Mouse (Mus musculus) heart, postnatal 0 days (tissue): Measurements from ENCODE around the gene 4930523C07Rik. TPM values are rescaled to one million over a fixed set of nuclear protein-coding genes. Genes with fewer than 3 reads are reported as not detected.
A peak's percentile ranks its signal among the peaks of the same experiment; 100 is the strongest.

Experiments used
- ATAC-seq: fragments of 200-750 bp; cut with Nextera tagmentation; 2 replicates; pipeline ENCODE4 v1.8.0; 2017; ENCODE audit warnings: low read depth, moderate number of reproducible peaks, moderate library complexity; ENCODE audit not compliant: insufficient read depth
- DNase-seq: peaks from one replicate; pipeline ENCODE4 v3.0.0-alpha.2; 2016; ENCODE audit warnings: low spot score
- H3K27ac ChIP-seq: fragments of 300-500 bp; sonication (generic); 2 replicates; pipeline ENCODE4 v1.5.1; 2014; ENCODE audit warnings: low read depth, mild to moderate bottlenecking
- H3K27me3 ChIP-seq: fragments of 300-500 bp; sonication (generic); 2 replicates; pipeline ENCODE4 v1.6.1; 2014; ENCODE audit warnings: low read length, mixed read lengths; ENCODE audit not compliant: control insufficient read depth, insufficient read depth
- H3K36me3 ChIP-seq: fragments of 300-500 bp; sonication (generic); replicated peaks from 2 replicates; pipeline ENCODE4 v1.6.1; 2014; ENCODE audit warnings: low read length, mixed read lengths; ENCODE audit not compliant: control insufficient read depth, insufficient read depth
- H3K4me1 ChIP-seq: fragments of 300-500 bp; sonication (generic); 2 replicates; pipeline ENCODE4 v1.6.1; 2014; ENCODE audit warnings: antibody characterized with exemption; ENCODE audit not compliant: control insufficient read depth, insufficient read depth
- H3K4me2 ChIP-seq: fragments of 300-500 bp; sonication (generic); 2 replicates; pipeline ENCODE4 v1.6.1; 2014; ENCODE audit warnings: low read depth, mild to moderate bottlenecking, low read length, moderate library complexity
- H3K4me3 ChIP-seq: fragments of 300-500 bp; sonication (generic); 2 replicates; pipeline ENCODE4 v1.5.1; 2014; ENCODE audit warnings: low read depth, low read length
- H3K9ac ChIP-seq: fragments of 300-500 bp; sonication (generic); replicated peaks from 2 replicates; pipeline ENCODE4 v1.6.1; 2014; ENCODE audit warnings: low read depth, low read length, mixed read lengths
- H3K9me3 ChIP-seq: fragments of 300-500 bp; sonication (generic); replicated peaks from 2 replicates; pipeline ENCODE4 v1.6.1; 2016; ENCODE audit warnings: low read length; ENCODE audit not compliant: control insufficient read depth
- CTCF ChIP-seq: IDR thresholded peaks from 2 replicates; pipeline ENCODE4 v1.5.1; 2016; ENCODE audit warnings: antibody characterized with exemption, control low read depth, low read depth
- EP300 ChIP-seq: IDR thresholded peaks from 2 replicates; pipeline ENCODE4 v1.6.1; 2016; ENCODE audit warnings: antibody characterized with exemption, low read depth
- WGBS: fragments of 180-500 bp; shearing (Covaris S2); extraction: QIAGEN DNeasy Blood & Tissue Kit; methylation state at CpG from one replicate; pipeline ENCODE4 v1.1.7; 2014; 5-methylcytosine and 5-hydroxymethylcytosine counted together
- polyA plus RNA-seq: library from polyadenylated mRNA; unstranded; fragments of >200 nt; fragmentation: Nextera tagmentation; extraction: Ambion mirVana; gene quantifications from 2 replicates; pipeline ENCODE4 v1.2.1, GENCODE M21; 2015
- total RNA-seq: library from RNA; depleted of rRNA; stranded (reverse); fragments of >200 nt; gene quantifications from 2 replicates; pipeline ENCODE4 v1.2.3, GENCODE M21; 2014; ENCODE audit warnings: low replicate concordance

The 4930523C07Rik gene
- total and polyA plus RNA-seq, 2 experiments from 2014 or later = 17.8 to 18.6 TPM

- DNase-seq (no peak), ATAC-seq (no peak)
- WGBS = 86% methylated on average over 7 of the region's 7 CpGs
These were observed 2.9 kb upstream of the 4930523C07Rik start for GRCm38 (mm10) chr1:160041264-160041775.

GRCm38 (mm10) chr1:160042351-160042750 lies 1.8 kb upstream of the 4930523C07Rik start:
- no peaks in the 10 kb centered on the region for H3K9me3 ChIP-seq
- no peak for TF ChIP-seq EP300
- no peak for TF ChIP-seq CTCF
- WGBS = 80% methylated on average over 7 of the region's 7 CpGs
- peaks cover 24% of the 10 kb centered on the region for H3K4me1 ChIP-seq
- no peak for ATAC-seq
- H3K27ac ChIP-seq = no peak overlapping the region
- DNase-seq = no peak
- no peaks in the 10 kb centered on the region for H3K36me3 ChIP-seq
- H3K4me2 ChIP-seq = no peak overlapping the region
- no peaks in the 10 kb centered on the region for H3K27me3 ChIP-seq
- H3K4me3 ChIP-seq = no peak overlapping the region
- H3K9ac ChIP-seq = no peak overlapping the region

More at GRCm38 (mm10) chr1:160041264-160041775, 2.9 kb upstream of the 4930523C07Rik start:
- H3K4me1 ChIP-seq = peaks cover 18% of the 10 kb centered on the region
- H3K27me3 ChIP-seq = no peaks in the 10 kb centered on the region
- H3K4me3 ChIP-seq = no peak overlapping the region
- H3K9ac ChIP-seq = no peak overlapping the region
- H3K36me3 ChIP-seq = no peaks in the 10 kb centered on the region
- TF ChIP-seq CTCF (no peak), EP300 (no peak)
- H3K4me2 ChIP-seq = no peak overlapping the region
- H3K9me3 ChIP-seq = no peaks in the 10 kb centered on the region
- H3K27ac ChIP-seq = no peak overlapping the region

DNA sequence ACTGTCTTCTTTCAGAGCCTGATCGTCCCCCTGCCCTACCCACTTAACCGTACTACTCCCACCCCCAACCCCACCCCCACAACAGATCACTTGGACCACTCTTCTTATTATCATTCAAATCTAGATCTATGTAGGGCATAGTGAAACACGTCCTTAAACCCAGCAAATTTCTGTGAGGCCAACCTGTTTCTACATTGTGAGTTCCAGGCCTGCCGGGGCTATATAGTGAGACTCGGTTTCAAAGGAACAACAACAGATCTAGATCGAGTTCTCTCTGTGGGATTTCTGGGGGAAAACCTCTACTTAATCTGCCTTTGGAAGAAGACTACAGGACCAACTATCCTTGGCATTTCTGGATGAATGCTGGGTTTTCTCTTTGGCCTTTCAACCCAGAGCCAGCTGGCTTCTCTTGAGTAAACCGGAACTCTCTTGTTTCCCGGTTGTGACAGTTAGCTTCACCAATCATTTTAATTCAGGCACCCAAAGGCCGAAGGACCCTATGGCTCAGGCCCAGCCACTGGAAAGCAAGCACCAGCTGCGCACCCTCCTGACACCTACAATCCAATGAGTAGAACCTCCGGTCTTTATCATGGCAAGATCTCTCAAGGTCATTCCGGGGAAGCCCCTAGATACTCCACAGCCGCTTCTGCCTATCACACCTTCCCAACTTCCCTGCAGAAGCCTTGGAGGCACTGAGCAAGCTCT lies 759 bp upstream of the 4930523C07Rik start:
- H3K9ac ChIP-seq = no peak overlapping the region
- peak overlapping the region; percentile 61 for H3K4me3 ChIP-seq
- DNase-seq (no peak), ATAC-seq (no peak)
- no peaks in the 10 kb centered on the region for H3K36me3 ChIP-seq
- WGBS = 85% methylated on average over 13 of the region's 13 CpGs
- 0 out of 2 replicates have a peak overlapping the region, but pooled peaks have one; percentile 82 for H3K27ac ChIP-seq
- H3K27me3 ChIP-seq = no peaks in the 10 kb centered on the region
- H3K9me3 ChIP-seq = no peaks in the 10 kb centered on the region
- H3K4me2 ChIP-seq = peak overlapping the region; percentile 61
- TF ChIP-seq CTCF (no peak), EP300 (no peak)
- H3K4me1 ChIP-seq = peaks cover 31% of the 10 kb centered on the region

DNA sequence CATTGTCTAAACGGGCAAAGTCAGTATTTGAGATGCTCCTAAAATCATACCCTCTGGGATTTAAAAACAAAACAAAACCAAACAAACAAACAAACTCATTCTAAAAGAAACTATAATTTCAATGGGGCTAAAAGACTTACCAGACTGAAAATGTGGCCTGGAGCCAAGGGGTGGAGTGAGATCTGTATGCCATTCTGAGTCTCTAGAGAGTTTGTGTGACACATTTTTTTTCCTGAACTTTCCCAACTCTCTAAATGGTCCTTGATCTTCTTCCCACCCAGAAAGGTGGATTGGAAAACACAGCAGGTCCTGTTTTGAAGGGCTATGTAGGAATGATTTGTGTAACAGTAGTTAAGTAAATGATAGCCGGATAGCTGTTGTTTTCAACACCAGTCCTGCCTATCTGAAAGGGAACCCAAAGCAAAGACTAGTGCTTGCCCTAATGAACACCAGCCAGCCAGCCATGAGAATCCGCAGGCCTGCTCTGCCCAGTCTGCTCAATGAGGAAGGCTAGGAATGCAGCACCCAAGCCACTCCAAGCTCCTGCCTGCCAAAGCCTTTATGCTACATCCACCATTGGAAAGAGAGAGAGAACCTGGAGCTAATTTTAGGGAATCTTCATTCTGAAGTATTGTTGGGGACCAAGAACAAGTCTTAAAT lies 1.0 kb downstream of the 4930523C07Rik start:
- DNase-seq (no peak), ATAC-seq (no peak)
- WGBS = 39% methylated on average over 3 of the region's 3 CpGs

DNA sequence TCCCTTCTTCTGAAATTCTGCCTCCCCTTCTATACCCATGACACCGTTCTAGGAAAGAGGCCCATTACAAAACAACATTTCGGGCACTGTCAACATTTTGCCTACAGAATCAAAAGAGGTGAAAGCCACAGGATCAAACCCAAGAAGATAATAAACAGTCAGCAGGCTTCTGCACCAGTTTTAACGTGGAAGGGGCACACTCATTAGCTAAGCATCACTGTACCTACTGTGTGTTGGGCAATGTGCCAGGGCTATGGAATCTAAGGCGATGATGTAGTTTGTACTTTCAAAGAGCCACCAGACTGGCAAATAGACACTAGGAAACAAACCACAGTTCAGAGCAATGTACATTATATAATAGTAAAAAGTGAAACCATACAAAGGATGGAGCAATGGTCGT lies 1.8 kb downstream of the 4930523C07Rik start:
- Histone ChIP-seq H3K4me1 (peaks cover 57% of the 10 kb centered on the region), H3K9ac (no peak overlapping the region), H3K4me2 (peak overlapping the region; percentile 61), H3K27ac (no peak overlapping the region), H3K36me3 (no peaks in the 10 kb centered on the region), H3K27me3 (no peaks in the 10 kb centered on the region), H3K4me3 (no peak overlapping the region; the same call in 1 of the 2 replicates), H3K9me3 (no peaks in the 10 kb centered on the region)
- TF ChIP-seq EP300 = no peak
- TF ChIP-seq CTCF = no peak
- no peak for DNase-seq
- WGBS = 76% methylated on average over 5 of the region's 5 CpGs
- no peak for ATAC-seq

More for the DNA sequence above, 1.0 kb downstream of the 4930523C07Rik start:
- peak overlapping the region; percentile 72 for H3K9ac ChIP-seq
- no peaks in the 10 kb centered on the region for H3K9me3 ChIP-seq
- TF ChIP-seq CTCF = no peak
- no peak for TF ChIP-seq EP300
- peak overlapping the region; percentile 61 for H3K4me2 ChIP-seq
- H3K4me3 ChIP-seq = peak overlapping the region; percentile 61
- no peaks in the 10 kb centered on the region for H3K36me3 ChIP-seq
- peaks cover 49% of the 10 kb centered on the region for H3K4me1 ChIP-seq
- peak overlapping the region; percentile 82 for H3K27ac ChIP-seq
- H3K27me3 ChIP-seq = no peaks in the 10 kb centered on the region
